In genomic region chr2:129602856-129603255, GRCm38 (mm10) we compare ENCODE assay signal across 26 mouse cellular contexts. TPM values are rescaled to one million over a fixed set of nuclear protein-coding genes. Genes with fewer than 3 reads are reported as not detected.
DNase-seq lines count a peak whose midpoint lies in the region; ATAC-seq and TF ChIP-seq lines count a peak whose summit lies in the region.
"Had no signal": no experiment of that assay in that cellular context is flagged by ENCODE, and none has a peak within 500 bp of the region (broad histone marks: within the 10 kb centered on the region; RNA-seq: fewer than 3 reads in every experiment).

No protein-coding gene starts in this region.

- H3K4me1 ChIP-seq in bone marrow macrophage, adult 2 months (ENCODE audit: control insufficient read depth, insufficient read depth, low read length), result peaks cover 84% of the 10 kb centered on the region

- no peak for ATAC-seq in inflammation-experienced regulatory T-cells, adult 6 months
- ATAC-seq: activated CD4-positive, CD25-positive, alpha-beta regulatory T cell, adult 4 months; CD4-positive, CD25-positive, alpha-beta regulatory T cell, adult 4 months; Patski had no signal

- no peak for TF ChIP-seq POLR2A in bone marrow macrophage, adult 2 months (IDR thresholded peaks at IDR 0.05; ENCODE audit: borderline replicate concordance, low read depth, low read length)

- no peak overlapping the region for H3K4me3 ChIP-seq in left cerebral cortex, adult 2 months
- H3K4me3 ChIP-seq in bone marrow macrophage, adult 2 months (ENCODE audit: insufficient read depth, low read length), result no peak overlapping the region
- H3K4me3 ChIP-seq: embryonic facial prominence, embryonic 13.5 days; embryonic facial prominence, embryonic 15.5 days; erythroblast, embryonic 14.5 days; forebrain, embryonic 10.5 days; forebrain, embryonic 12.5 days had no signal

- intact Hi-C loops in heart, postnatal 10 days (cut with DNase I), result no loop called here
- intact Hi-C loops in left cerebral cortex, adult 2 months (cut with DNase I), result no loop called here
- intact Hi-C loops in left cerebral cortex, postnatal 36 days (cut with DNase I), result no loop called here

- DNase-seq in heart, adult 11 months, result peak; percentile 85
- DNase-seq in heart, postnatal 10 days, result no peak
- DNase-seq in left cerebral cortex, adult 2 months (ENCODE audit: extremely low spot score in 1 of 2, low spot score in 2 of 2), result no peak
- DNase-seq in left cerebral cortex, postnatal 36 days (ENCODE audit: low spot score in 2 of 2), result no peak
- DNase-seq: adrenal gland, adult 8-10 months; adrenal gland, postnatal 14 days; adrenal gland, postnatal 36 days; B cell, adult 2 months; cerebellum, adult 11 months; cerebellum, adult 18-20 months; cerebellum, adult 8-10 months; cerebellum, adult 9-11 months; cerebellum, postnatal 14 days; cerebellum, postnatal 36 days; embryo, embryonic 11 days had no signal

- TF ChIP-seq CTCF in left cerebral cortex, adult 2 months (IDR thresholded peaks at IDR 0.05), result no peak
- TF ChIP-seq CTCF in bone marrow macrophage, adult 2 months (IDR thresholded peaks at IDR 0.05; ENCODE audit: low read depth, low read length), result no peak

- peak overlapping the region; percentile 8; the same call in 1 of the 2 replicates for H3K27ac ChIP-seq in left cerebral cortex, adult 2 months
- 0 out of 2 replicates have a peak overlapping the region, but pooled peaks have one; percentile 0 for H3K27ac ChIP-seq in bone marrow macrophage, adult 2 months (ENCODE audit: insufficient read depth, low read depth, low read length)
- H3K27ac ChIP-seq: embryonic facial prominence, embryonic 13.5 days; embryonic facial prominence, embryonic 15.5 days; forebrain, embryonic 12.5 days had no signal

RNA-seq across cellular contexts. Expression of gene Sirpa, which starts 10.2 kb away (rescaled TPM):
- total RNA-seq in heart, postnatal 10 days (2021), result 10 to 100 TPM; 22.9 to 28.6 TPM
- total RNA-seq in left cerebral cortex, adult 2 months (2021), result 100 to 1,000 TPM; 375 to 384 TPM
- total RNA-seq in left cerebral cortex, postnatal 36 days (2021), result 100 to 1,000 TPM; 386 to 401 TPM
- 1,284 and 1,400 TPM in 2 replicates for polyA plus RNA-seq in bone marrow macrophage, adult 2 months (2012; ENCODE audit: insufficient read depth, insufficient read length, missing spikeins)
- 1 to 10 TPM in 1 of 3 experiments, under 1 TPM in 1, not detected in 1; 0.96 to 1.0 TPM for polyA plus RNA-seq in inflammation-experienced regulatory T-cells, adult 6 months (2017; shearing (Covaris generic))
- polyA plus RNA-seq: G1E had no signal

Comparison
In these comparisons a context has a peak if more than half of its experiments do, and no peak if none do; other contexts are left out.
1. RNA of gene Sirpa, which starts 10.2 kb away (total RNA-seq): 386 to 401 TPM in left cerebral cortex, postnatal 36 days and 375 to 384 TPM in left cerebral cortex, adult 2 months; 22.9 to 28.6 TPM in heart, postnatal 10 days; every median in the first group is over 10 times any median in the second.